Mouse (Mus musculus): Measurements from ENCODE around the gene Gm19345.

The Gm19345 gene

GRCm38 (mm10) chr7:19816224-19816771 is 35.5 kb upstream of the Gm19345 start:
- peaks cover 38% of the 10 kb centered on the region for H3K9me3 ChIP-seq (ENCODE audit: low read length)
- TF ChIP-seq CTCF (conservative IDR thresholded peaks at IDR 0.05; ENCODE audit: low read length) (no peak), POU5F1 (IDR thresholded peaks at IDR 0.05; ENCODE audit: borderline replicate concordance, low read length) (no peak), NANOG (IDR thresholded peaks at IDR 0.05; ENCODE audit: borderline replicate concordance, low read length) (no peak)

GRCm38 (mm10) chr7:19817382-19818105 is 34.3 kb upstream of the Gm19345 start:
- Histone ChIP-seq H3K4me3 (replicated peaks; ENCODE audit: low read length) (peak overlapping the region; percentile 84), H3K4me1 (replicated peaks; ENCODE audit: low read depth, low read length) (peaks cover 76% of the 10 kb centered on the region), H3K9me3 (ENCODE audit: low read length) (peaks cover 31% of the 10 kb centered on the region), H3K36me3 (ENCODE audit: insufficient read depth, low read length) (peaks cover 59% of the 10 kb centered on the region), H3K27me3 (ENCODE audit: insufficient read depth, low read length) (no peaks in the 10 kb centered on the region)
- no peak for TF ChIP-seq NANOG (IDR thresholded peaks at IDR 0.05; ENCODE audit: borderline replicate concordance, low read length)
- TF ChIP-seq POU5F1 (IDR thresholded peaks at IDR 0.05; ENCODE audit: borderline replicate concordance, low read length): no peak
- no peak for TF ChIP-seq CTCF (conservative IDR thresholded peaks at IDR 0.05; ENCODE audit: low read length)

More at GRCm38 (mm10) chr7:19816224-19816771, 35.5 kb upstream of the Gm19345 start:
- Histone ChIP-seq H3K4me1 (replicated peaks; ENCODE audit: low read depth, low read length) (peaks cover 74% of the 10 kb centered on the region), H3K27me3 (ENCODE audit: insufficient read depth, low read length) (no peaks in the 10 kb centered on the region), H3K4me3 (replicated peaks; ENCODE audit: low read length) (peak overlapping the region; percentile 84), H3K36me3 (ENCODE audit: insufficient read depth, low read length) (peaks cover 70% of the 10 kb centered on the region)

GRCm38 (mm10) chr7:19818440-19818839 is 33.4 kb upstream of the Gm19345 start:
- H3K36me3 ChIP-seq (ENCODE audit: insufficient read depth, low read length): peaks cover 50% of the 10 kb centered on the region
- TF ChIP-seq CTCF (conservative IDR thresholded peaks at IDR 0.05; ENCODE audit: low read length) (no peak), POU5F1 (IDR thresholded peaks at IDR 0.05; ENCODE audit: borderline replicate concordance, low read length) (no peak), NANOG (IDR thresholded peaks at IDR 0.05; ENCODE audit: borderline replicate concordance, low read length) (no peak)
- H3K27me3 ChIP-seq (ENCODE audit: insufficient read depth, low read length): no peaks in the 10 kb centered on the region
- H3K9me3 ChIP-seq (ENCODE audit: low read length): peaks cover 23% of the 10 kb centered on the region
- H3K4me1 ChIP-seq (replicated peaks; ENCODE audit: low read depth, low read length): peaks cover 71% of the 10 kb centered on the region
- H3K4me3 ChIP-seq (replicated peaks; ENCODE audit: low read length): peak overlapping the region; percentile 84

- H3K36me3 ChIP-seq (ENCODE audit: insufficient read depth, low read length): peaks cover 46% of the 10 kb centered on the region
- peaks cover 71% of the 10 kb centered on the region for H3K4me1 ChIP-seq (replicated peaks; ENCODE audit: low read depth, low read length)
- peak overlapping the region; percentile 5; the same call in 1 of the 2 replicates for H3K4me3 ChIP-seq (replicated peaks; ENCODE audit: low read length)
- H3K27me3 ChIP-seq (ENCODE audit: insufficient read depth, low read length): no peaks in the 10 kb centered on the region
- TF ChIP-seq CTCF (conservative IDR thresholded peaks at IDR 0.05; ENCODE audit: low read length) (no peak), NANOG (IDR thresholded peaks at IDR 0.05; ENCODE audit: borderline replicate concordance, low read length) (no peak), POU5F1 (IDR thresholded peaks at IDR 0.05; ENCODE audit: borderline replicate concordance, low read length) (no peak)
- H3K9me3 ChIP-seq (ENCODE audit: low read length): peaks cover 18% of the 10 kb centered on the region
Measured at GRCm38 (mm10) chr7:19818875-19819274, 32.9 kb upstream of the Gm19345 start.

GRCm38 (mm10) chr7:19820347-19821048 is 31.3 kb upstream of the Gm19345 start:
- peaks cover 30% of the 10 kb centered on the region for H3K36me3 ChIP-seq (ENCODE audit: insufficient read depth, low read length)
- no peak for TF ChIP-seq POU5F1 (IDR thresholded peaks at IDR 0.05; ENCODE audit: borderline replicate concordance, low read length)
- TF ChIP-seq CTCF (conservative IDR thresholded peaks at IDR 0.05; ENCODE audit: low read length): no peak
- no peak for TF ChIP-seq NANOG (IDR thresholded peaks at IDR 0.05; ENCODE audit: borderline replicate concordance, low read length)
- peak overlapping the region; percentile 56 for H3K4me3 ChIP-seq (replicated peaks; ENCODE audit: low read length)
- peaks cover 2% of the 10 kb centered on the region; the same call in 1 of the 2 replicates for H3K9me3 ChIP-seq (ENCODE audit: low read length)
- no peaks in the 10 kb centered on the region for H3K27me3 ChIP-seq (ENCODE audit: insufficient read depth, low read length)
- peaks cover 71% of the 10 kb centered on the region for H3K4me1 ChIP-seq (replicated peaks; ENCODE audit: low read depth, low read length)

GRCm38 (mm10) chr7:19821633-19822032 is 30.2 kb upstream of the Gm19345 start:
- TF ChIP-seq NANOG (IDR thresholded peaks at IDR 0.05; ENCODE audit: borderline replicate concordance, low read length) (no peak), POU5F1 (IDR thresholded peaks at IDR 0.05; ENCODE audit: borderline replicate concordance, low read length) (no peak), CTCF (conservative IDR thresholded peaks at IDR 0.05; ENCODE audit: low read length) (no peak)
- H3K4me3 ChIP-seq (replicated peaks; ENCODE audit: low read length): peak overlapping the region; percentile 88

GRCm38 (mm10) chr7:19822193-19822592 is 29.6 kb upstream of the Gm19345 start:
- H3K4me3 ChIP-seq (replicated peaks; ENCODE audit: low read length): peak overlapping the region; percentile 88
- TF ChIP-seq POU5F1 (IDR thresholded peaks at IDR 0.05; ENCODE audit: borderline replicate concordance, low read length) (no peak), CTCF (conservative IDR thresholded peaks at IDR 0.05; ENCODE audit: low read length) (no peak), NANOG (IDR thresholded peaks at IDR 0.05; ENCODE audit: borderline replicate concordance, low read length) (no peak)
- peaks cover 82% of the 10 kb centered on the region for H3K4me1 ChIP-seq (replicated peaks; ENCODE audit: low read depth, low read length)
- H3K27me3 ChIP-seq (ENCODE audit: insufficient read depth, low read length): no peaks in the 10 kb centered on the region
- peaks cover 30% of the 10 kb centered on the region for H3K36me3 ChIP-seq (ENCODE audit: insufficient read depth, low read length)
- no peaks in the 10 kb centered on the region for H3K9me3 ChIP-seq (ENCODE audit: low read length)

More at GRCm38 (mm10) chr7:19821633-19822032, 30.2 kb upstream of the Gm19345 start:
- Histone ChIP-seq H3K36me3 (ENCODE audit: insufficient read depth, low read length) (peaks cover 30% of the 10 kb centered on the region), H3K4me1 (replicated peaks; ENCODE audit: low read depth, low read length) (peaks cover 76% of the 10 kb centered on the region), H3K27me3 (ENCODE audit: insufficient read depth, low read length) (no peaks in the 10 kb centered on the region), H3K9me3 (ENCODE audit: low read length) (no peaks in the 10 kb centered on the region)

- TF ChIP-seq CTCF (conservative IDR thresholded peaks at IDR 0.05; ENCODE audit: low read length) (no peak), POU5F1 (IDR thresholded peaks at IDR 0.05; ENCODE audit: borderline replicate concordance, low read length) (no peak), NANOG (IDR thresholded peaks at IDR 0.05; ENCODE audit: borderline replicate concordance, low read length) (no peak)
- Histone ChIP-seq H3K9me3 (ENCODE audit: low read length) (no peaks in the 10 kb centered on the region), H3K4me1 (replicated peaks; ENCODE audit: low read depth, low read length) (peaks cover 84% of the 10 kb centered on the region), H3K27me3 (ENCODE audit: insufficient read depth, low read length) (no peaks in the 10 kb centered on the region), H3K36me3 (ENCODE audit: insufficient read depth, low read length) (peaks cover 30% of the 10 kb centered on the region), H3K4me3 (replicated peaks; ENCODE audit: low read length) (peak within 1 kb of the TSS; percentile 88)
Measured at GRCm38 (mm10) chr7:19822604-19823058, 29.2 kb upstream of the Gm19345 start, which contains the start of gene Bcl3. Gene Bcl3 (minus strand): TSS chr7:19822770.
